Mouse (Mus musculus): ENCODE results near the gene Il23a.
A peak's percentile ranks its signal among the peaks of the same experiment; 100 is the strongest.
"Not testable (repeated sequence)": the region's sequence is repeated elsewhere in the genome, so short reads cannot be mapped to it uniquely, and the experiment has no call there.

Il23a gene

DNA sequence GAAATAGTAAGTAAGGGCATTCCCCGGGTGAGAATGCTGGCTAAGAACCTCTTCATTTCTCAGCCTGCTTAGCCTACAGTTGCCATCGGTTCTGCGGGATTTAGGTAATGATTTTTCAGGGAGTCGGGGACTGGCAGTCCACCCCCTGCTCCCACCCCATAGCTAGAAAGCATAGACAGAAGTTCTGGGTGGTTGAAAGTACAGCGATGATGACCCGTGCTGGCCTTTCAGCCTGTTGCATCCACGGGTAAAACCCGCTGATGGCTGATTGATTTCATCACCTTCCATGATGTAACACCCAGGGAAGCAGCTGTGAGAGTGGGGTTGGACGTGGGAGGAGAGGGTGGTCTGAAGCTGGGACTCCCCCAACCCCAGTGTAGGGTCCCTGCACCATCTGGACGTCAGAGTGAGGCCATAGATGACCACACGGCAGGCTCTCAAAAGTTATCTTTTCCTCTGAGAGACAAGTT lies at the start of gene Il23a:
Gene Il23a, minus strand, starts transcription at position 51 of the 470 bp plus-strand sequence.
- DNase-seq (ENCODE audit: low spot score) = no peak

DNA sequence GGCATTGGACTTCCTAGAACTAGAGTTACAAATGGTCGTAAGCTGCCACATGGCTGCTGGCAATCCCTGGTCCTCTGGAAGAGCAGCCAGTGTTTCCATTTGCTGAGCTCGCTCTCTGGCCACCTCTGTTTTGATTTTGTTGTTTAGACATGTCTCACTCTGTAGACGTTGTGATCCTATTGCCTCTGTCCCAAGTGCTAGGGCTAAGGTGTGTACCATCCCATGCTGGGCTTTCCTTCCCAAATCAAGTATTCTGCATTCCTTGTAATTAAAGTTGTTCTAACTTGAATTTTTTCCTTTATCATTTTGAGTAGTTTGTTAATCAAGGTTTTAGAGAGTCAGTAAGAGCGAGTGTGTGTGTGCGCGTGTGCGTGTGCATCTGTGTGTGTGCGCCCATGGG lies 49.0 kb upstream of the Il23a start:
- DNase-seq (ENCODE audit: low spot score) = no peak

DNA sequence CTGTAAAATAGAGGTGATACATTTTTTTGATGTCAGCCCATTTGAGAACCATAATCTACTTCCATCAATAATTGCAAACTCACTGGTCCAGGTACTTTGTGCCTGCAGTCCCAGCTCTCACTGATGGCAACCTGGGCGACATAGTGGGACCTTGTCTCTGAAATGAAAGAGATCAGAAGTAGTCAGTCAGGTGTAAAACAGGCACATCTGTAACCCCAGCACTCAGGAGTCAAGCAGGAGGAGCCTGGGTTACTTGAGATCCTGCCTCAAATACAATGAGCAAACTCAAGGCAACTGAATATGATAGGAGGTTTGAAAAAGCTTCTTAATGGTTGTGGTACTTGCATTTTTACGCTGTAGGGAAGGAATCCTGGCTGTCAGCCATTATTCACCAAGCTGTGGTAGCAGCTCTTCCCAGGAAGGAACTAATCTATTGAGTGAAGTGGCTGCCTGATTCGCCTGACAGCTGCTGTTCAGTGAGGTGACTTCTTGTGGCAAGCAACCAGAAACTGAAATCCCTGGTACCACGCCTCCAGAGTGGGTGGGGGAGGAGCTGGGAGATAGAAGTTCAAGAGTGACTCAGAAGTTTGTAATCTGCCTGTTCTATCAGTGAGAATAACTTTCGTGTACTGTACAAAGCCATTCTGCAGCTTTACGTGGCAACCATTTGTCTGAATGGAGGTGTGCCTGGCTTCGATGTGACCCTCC lies 46.2 kb upstream of the Il23a start:
- peak; percentile 53 for DNase-seq (ENCODE audit: low spot score)

DNA sequence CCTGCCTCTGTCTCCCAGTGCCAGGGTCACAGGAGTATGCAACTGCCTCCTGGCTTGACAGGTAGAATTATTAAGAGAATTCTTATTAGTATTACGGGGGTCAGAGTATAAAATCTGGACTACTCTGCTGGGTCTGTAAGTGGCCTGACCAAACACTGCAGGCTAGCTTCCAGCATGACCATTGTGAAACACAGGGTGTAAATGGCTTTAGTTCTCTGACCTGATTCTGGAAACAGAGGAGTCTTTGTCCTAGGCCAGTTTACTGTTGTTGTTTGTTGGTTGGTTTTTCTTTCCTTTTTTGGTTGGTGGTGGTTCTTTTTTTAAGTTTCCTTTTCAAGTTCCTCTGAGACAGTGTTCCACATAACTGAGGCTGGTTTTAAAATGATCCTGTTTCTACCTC lies 44.9 kb upstream of the Il23a start:
- DNase-seq (ENCODE audit: low spot score) = no peak

DNA sequence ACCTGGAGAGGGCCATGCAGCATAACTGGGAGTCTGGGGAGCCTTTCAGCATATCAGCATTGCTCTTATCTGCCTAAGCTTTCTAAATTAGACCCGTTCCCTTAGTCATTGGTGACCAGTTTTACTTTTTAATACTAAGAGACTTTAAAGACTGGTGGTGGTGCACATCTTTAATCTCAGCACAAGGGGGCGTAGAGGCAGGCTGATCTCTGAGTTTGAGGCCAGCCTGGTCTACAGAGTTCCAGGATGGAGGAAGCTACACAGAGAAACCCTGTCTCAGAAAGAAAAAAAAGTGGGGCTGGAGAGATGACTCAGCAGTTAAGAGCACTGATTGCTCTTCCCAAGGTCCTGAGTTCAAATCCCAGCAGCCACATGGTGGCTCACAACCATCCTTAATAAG lies 41.7 kb upstream of the Il23a start:
- DNase-seq (ENCODE audit: low spot score) = no peak

DNA sequence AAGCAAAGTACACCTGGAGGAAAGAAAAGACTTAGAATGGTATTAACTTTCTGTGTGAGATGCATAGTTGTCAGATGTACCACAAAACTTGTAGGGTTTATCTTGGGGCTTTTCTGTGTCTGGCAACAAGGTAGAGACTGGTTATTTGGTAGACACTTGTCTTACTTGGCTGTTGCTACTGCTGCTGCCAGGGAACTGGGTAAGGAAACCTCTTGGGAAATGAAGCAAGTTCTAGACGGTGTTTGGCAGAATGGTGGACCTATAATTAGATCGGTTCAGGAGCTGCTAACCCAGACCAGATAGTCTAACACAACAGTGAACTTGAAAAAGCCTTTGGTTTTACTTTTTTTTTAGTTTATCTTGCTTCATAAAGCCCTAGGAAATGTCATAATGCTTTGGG lies 40.4 kb upstream of the Il23a start:
- no peak for DNase-seq (ENCODE audit: low spot score)

DNA sequence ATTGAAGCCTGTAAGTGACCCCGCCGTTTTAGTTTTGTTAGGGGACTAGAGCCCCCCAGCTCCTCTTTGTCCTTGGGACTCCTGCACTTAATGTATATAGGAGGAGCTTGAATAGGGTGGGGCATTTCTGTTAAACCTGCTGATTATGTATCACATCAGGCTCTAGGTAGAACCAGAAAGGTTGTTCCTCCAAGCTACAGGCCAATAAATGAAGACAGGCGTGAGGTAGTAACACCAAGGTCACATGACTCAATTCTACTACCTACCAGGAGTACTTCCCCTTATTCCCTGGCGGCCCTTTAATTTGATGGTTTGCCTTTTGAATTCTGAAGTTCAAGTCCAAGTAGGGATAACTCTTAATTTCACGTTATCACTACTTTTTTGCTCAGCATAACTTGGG lies 39.9 kb upstream of the Il23a start:
- no peak for DNase-seq (ENCODE audit: low spot score)

DNA sequence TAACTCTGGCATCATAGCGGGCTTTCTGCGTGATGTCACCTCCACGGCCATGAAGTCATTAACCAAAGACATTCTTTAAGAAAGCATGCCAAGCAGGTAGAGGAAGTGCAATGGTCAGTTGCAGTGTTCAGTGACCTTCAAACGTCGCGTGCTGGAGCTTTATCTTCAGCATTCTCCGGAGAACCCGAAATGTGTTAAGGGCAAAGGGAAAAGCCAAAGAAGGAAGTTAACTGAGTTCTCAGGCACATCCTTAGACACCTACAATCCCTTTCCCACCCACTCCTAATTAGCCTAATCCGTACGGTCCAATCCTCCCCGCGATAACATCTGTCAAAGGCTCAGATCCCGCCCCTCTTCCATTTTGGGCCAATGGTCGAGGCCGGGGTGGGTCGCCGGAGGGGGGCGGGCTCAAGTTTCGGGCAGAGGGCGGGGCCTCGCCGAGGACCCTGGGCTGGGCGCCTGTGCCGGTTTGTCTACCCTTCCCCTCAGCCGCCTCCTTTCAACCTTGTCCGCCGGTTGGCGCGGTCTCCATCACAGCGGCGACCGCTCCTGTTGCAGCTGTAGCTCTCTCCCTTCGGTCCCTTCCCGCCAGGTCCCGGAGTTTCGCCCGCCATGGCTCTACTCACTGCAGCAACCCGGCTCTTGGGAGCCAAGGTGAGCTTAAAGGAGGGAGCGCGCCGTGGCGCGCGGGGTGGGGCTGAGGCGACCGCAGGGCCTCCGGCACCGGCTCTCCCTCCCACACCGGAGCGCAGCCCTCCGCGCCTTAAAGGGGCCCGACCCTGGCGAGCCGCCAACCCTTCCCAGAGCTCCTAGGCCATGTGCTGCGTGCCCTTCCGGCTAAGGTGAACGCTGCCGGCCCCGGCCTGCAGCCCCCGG lies 39.0 kb upstream of the Il23a start, which contains the start of gene Cs:
Gene Cs, plus strand, starts transcription at position 429 of the 876 bp plus-strand sequence.
- DNase-seq (ENCODE audit: low spot score) = peak; percentile 97

DNA sequence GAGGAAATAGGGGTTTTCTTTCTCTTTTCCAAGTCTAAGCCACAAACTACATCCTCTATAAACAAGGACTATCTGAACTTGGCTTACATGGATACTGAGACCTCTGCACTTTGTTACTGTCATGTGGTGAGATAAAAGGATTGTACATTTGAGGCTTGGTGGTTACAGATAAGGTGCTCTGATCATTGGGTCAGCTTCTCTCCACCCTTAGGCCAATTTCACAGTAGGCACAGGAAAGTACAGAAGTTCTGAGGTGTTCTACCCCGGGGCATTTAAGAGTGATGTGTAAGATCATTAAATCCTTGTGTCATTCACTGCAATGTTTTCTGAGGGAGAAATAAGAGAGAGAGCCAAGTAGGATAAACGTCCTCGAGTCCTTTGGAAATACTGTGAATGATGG lies 38.0 kb upstream of the Il23a start:
- DNase-seq (ENCODE audit: low spot score) = no peak

DNA sequence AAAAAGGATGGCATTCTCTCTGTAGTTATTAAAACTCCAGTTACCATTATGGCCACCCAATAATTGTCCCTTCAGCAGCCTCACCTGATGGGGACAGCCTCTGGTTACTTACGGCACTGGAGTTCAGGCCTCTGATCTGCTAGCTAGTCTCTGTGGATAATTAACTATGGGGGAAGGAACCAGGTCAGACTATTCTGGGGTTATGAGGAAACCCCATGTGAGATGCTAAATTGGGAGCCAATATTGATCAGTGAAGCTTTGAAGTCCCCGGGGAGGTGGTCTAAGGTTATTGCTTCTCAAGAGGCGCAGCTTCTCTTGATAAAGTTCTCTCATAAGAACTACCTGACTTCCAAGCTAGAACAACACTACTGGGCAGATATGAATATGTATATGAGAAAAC lies 37.6 kb upstream of the Il23a start:
- DNase-seq (ENCODE audit: low spot score) = no peak

DNA sequence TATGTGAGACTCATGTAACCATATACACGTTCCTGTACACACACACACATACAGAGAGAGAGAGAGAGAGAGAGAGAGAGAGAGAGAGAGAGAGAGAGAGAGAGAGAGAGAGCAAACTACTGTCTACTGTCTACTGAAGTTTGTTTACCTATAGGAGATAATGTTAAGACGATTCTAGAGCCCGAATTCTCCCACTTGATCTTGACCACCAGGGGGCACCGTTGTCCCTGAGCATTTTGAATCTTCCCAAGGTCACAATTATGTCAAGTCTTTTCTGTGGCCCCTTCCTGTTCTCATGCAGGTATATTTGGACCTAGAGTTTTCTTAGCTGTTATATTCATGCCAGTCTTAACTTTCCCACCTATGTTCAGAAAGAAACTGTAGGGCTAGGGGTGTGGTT lies 37.0 kb upstream of the Il23a start:
- peak; percentile 69 for DNase-seq (ENCODE audit: low spot score)

DNA sequence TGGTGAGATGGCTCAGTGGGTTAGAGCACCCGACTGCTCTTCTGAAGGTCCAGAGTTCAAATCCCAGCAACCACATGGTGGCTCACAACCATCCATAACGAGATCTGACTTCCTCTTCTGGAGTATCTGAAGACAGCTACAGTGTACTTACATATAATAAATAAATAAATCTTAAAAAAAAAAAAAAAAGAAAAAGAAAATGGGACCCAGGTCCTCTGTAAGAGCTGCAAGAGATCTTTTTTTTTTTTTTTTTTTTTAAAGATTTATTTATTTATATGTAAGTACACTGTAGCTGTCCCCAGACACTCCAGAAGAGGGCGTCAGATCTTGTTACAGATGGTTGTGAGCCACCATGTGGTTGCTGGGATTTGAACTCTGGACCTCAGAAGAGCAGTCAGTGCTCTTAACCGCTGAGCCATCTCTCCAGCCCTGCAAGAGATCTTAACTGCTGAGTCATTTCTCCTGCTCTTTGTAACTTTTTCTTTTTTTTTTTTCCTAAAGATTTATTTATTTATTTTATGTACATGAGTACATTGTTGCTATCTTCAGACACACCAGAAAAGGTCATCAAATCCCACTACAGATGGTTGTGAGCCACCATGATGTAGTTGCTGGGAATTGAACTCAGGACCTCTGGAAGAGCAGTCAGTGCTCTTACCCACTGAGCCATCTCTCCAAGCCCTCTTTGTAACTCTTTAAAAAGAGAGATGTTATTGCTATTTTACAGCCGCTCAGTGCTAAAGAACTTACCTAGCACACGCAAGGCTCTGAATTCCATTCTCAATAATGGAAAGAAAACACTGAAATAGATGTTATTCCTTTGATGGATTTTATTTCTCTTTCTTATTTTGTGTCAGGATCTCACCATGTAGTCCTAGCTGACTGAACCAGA lies 34.1 kb upstream of the Il23a start:
- not testable (repeated sequence) for DNase-seq (ENCODE audit: low spot score)

DNA sequence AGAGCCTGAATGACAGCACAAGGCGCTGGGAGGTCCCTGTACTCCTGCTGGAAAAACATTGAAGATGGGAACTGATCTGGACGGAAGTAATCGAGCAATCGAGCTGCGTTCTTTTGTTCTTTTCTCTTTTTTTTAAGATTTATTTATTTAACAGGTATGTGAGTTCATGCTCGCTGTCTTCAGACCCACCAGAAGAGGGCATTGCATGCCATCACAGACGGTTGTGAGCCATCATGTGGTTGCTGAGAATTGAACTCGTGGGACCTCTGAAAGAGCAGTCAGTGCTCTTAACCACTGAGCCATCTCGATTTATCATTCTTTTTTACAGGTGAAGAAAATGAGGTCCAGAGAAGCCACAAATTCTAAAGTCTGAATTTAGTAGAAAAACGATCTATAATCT lies 29.1 kb upstream of the Il23a start:
- no peak for DNase-seq (ENCODE audit: low spot score)

DNA sequence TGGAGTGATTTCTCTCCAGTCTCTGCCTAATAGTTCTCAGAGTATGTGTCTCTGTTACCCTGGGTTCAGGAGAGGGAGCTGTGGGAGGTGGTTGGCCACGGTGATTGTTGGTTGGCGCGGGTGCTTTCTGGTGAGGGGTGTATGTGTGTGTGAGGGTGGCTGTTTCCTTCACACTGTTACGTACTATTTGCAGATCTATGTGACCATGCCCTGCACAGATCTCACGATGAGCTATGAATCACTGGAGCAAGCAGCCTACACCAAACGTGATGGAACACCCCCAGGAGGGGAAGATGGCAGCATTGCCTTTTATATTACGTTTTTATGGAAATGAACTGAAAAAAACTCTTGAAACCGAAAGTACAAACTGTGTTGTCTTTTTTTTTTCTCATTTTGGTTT lies 28.3 kb upstream of the Il23a start:
- DNase-seq (ENCODE audit: low spot score) = no peak

DNA sequence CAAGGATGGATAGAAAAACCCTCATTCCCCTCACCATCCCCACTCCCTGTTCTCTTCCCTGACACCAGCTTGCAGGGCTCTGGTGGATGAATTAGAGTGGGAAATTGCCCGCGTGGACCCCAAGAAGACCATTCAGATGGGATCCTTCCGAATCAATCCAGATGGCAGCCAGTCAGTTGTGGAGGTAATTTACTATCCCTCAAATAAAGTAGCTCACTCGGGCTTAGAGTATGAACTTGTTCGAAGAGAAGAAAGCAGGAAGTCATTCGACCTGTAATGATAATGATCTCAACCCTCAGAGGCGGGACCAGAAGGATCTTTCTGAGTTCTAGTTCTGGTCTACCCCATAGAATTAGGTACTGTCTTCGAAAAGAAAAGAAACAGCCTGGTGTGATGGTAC lies 25.0 kb upstream of the Il23a start:
- no peak for DNase-seq (ENCODE audit: low spot score)

DNA sequence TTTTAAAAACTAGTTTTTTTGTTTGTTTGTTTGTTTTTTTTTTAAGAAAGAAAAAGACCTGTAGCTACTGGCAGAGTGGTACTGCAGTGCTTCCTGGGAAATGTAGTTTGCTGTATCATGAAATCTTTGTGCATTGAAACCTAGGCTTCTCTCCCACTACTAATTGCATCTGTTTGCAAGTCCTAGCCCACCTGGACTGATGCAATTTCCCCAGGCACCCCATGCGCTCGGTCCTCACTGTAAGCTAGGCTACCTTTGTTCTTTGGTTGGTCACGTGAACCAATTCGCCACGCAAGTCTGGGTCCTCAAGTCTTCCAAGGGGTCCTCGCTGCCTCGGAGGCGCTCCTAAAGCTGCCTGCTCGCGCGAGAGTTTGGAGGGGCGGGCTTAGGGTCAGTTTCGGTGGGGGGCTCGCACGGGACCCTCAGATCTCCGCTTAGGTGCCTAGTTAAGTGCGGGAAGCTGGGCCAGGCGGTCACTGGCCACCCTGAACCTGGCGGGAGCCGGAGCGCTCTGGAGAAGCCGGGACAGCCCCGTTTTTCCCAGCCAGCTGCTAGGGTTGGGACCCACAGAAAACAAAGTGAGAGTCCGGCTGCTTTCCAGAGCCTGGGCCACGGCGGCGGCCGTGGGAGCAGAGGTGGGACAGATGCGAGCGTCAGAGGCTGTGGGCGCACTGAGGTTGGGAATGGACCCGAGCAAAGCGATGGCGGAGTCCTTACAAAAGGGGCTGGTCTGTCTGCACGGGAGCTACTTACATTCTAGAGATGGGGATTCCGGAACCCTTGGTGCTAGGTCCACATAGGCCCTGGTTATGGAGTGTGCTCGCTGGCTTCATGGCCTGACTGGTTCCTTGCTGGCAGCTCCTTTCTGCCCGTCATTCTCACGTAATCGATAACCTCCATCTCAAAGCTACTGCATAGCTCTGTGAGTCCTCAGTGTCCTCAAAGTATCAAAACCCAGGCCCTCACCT lies 23.9 kb upstream of the Il23a start, which contains the start of gene Cnpy2:
Gene Cnpy2, plus strand, starts transcription at position 319 of the 968 bp plus-strand sequence.
- DNase-seq (ENCODE audit: low spot score) = peak; percentile 86

DNA sequence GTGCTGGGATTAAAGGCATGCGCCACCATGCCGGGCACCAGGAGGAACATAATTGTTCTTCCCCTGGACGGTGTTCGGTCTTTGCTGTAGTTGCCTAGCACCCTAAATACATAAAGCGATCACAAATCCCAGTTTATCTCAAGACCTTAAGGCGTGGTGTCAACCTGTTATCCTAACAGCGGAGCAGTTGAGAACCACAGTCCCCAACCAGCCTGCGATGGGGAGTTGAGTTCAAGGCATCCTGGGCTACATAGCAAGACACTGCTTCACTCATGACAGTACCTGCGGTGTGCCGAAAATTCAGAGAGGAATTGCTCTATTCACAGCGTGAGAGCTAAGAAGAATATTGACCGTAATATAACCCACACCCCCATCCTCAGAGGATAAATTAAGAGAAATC lies 23.1 kb upstream of the Il23a start:
- DNase-seq (ENCODE audit: low spot score) = no peak

DNA sequence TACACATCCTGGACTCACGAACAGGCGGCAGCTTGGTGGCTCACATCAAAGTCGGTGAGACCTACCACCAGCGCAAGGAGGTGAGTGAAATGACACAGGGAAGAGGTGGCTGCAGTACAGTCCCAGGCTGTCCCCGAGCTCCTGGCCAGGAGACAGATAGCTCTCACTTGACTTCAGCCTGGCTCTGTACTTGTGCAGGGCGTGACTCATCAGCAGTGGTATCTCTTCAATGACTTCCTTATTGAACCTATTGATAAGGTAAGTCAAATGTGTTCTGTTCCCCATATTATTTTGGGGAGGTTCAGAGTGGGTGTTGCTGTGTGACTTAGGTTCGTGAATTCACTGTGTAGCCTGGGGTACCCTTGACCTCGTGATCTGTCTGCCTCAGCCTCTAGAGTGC lies 17.0 kb upstream of the Il23a start:
- DNase-seq (ENCODE audit: low spot score) = no peak

DNA sequence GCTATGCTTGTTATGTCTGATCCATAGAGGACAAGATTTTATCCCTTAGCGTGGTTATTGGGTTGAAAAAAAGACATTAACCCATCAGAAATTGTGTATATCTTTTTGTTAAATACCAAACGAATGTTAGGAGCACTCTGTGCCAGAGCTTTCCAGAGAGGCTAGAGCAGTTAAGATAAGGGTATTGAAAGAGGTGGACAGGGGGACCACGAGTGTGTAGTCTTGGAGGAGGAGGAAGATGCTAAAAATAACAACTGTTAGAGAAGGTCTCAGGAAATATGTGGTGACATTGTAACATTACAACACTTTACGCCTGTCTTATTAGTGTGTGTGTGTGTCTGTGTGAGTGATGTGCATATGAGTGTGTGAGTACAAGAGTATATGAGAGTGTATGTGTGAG lies 12.3 kb upstream of the Il23a start:
- DNase-seq (ENCODE audit: low spot score) = no peak

DNA sequence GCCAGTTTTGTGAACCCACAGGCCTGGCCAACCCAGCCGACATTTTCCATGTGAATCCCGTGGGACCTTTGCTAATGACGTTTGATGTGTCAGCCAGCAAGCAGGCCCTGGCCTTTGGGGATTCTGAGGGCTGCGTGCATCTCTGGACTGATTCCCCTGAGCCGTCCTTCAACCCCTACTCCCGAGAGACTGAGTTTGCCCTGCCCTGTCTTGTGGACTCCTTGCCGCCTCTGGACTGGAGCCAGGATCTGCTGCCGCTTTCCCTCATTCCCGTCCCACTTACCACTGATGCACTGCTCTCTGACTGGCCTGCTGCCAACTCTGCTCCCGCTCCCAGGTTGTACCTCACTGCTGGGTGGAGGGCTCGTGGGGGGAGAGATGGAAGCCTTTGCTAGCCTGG lies 11.6 kb upstream of the Il23a start:
- DNase-seq (ENCODE audit: low spot score) = peak; percentile 62

DNA sequence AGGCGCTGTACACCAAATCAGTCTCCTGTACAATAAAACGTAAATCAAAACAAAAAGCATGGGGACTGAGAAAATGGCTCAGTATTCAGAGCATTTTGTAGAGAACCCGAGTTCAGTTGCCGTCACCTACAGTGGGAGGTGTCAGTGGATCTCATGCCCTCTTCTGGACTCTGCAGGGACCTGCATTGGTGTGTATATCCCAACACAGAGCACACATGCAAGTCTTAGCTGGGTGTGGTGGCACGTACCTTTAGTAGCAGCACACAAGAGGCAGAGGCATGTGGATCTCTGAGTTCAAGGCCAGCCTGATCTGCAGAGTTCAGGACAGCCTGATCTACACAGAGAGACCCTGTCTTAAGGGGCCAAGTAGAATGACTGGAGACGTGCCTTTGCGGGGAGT lies 11.1 kb upstream of the Il23a start:
- DNase-seq (ENCODE audit: low spot score) = no peak
